Mouse (Mus musculus): Measurements from ENCODE around the gene A26c2. TPM values are rescaled to one million over a fixed set of nuclear protein-coding genes. Genes with fewer than 3 reads are reported as not detected.

The A26c2 gene
- total RNA-seq (2014; fragmentation: Nextera tagmentation) (not detected in 2 replicates), total RNA-seq (2017) (not detected in 2 replicates)

GRCm38 (mm10) chr7:62823573-62823972, at the start of gene A26c2:
Gene A26c2, minus strand, starts transcription at chr7:62823673.
- ATAC-seq (replicated peaks; ENCODE audit: poor library complexity, severe bottlenecking), result no peak

- ATAC-seq (replicated peaks; ENCODE audit: poor library complexity, severe bottlenecking), result no peak
These were observed 28.0 kb upstream of the A26c2 start for GRCm38 (mm10) chr7:62851471-62851870.

Data from granulocyte monocyte progenitor cell, adult 5-6 weeks (primary cell).